Mouse (Mus musculus): ENCODE results near the gene Tnfaip1. TPM values are rescaled to one million over a fixed set of nuclear protein-coding genes. Genes with fewer than 3 reads are reported as not detected.
"Not testable (repeated sequence)": the region's sequence is repeated elsewhere in the genome, so short reads cannot be mapped to it uniquely, and the experiment has no call there.

Tnfaip1 gene
- polyA plus RNA-seq (2012; rRNA removed) = 10.4 and 11.8 TPM in 2 replicates

GRCm38 (mm10) chr11:78536080-78536689, at the start of gene Tnfaip1, which contains the start of gene Ift20:
Gene Tnfaip1, minus strand, starts transcription at chr11:78536332.
Gene Ift20, plus strand, starts transcription at chr11:78536361.
- peak within 1 kb of the TSS; percentile 87 for H3K4me3 ChIP-seq (ENCODE audit: extremely low read depth, insufficient read depth, insufficient read length)
- TF ChIP-seq CTCF (IDR thresholded peaks at IDR 0.05; ENCODE audit: extremely low read depth, insufficient read depth, insufficient read length, insufficient replicate concordance) (no peak), POLR2A (IDR thresholded peaks at IDR 0.05; ENCODE audit: low read depth, low read length) (peak; percentile 69)
- H3K27ac ChIP-seq (ENCODE audit: insufficient read depth, low read length) = peak within 1 kb of the TSS; percentile 84
- peak; percentile 99 for DNase-seq (ENCODE audit: low read depth in 1 of 2, low spot score in 2 of 2)
- whole genome bisulfite sequencing = under 1% methylated on average over 52 of the region's 52 CpGs
- H3K36me3 ChIP-seq (ENCODE audit: control insufficient read depth, insufficient read depth, low read length) = peaks cover 13% of the 10 kb centered on the region
- H3K27me3 ChIP-seq (ENCODE audit: control insufficient read depth, insufficient read depth, low read length) = no peaks in the 10 kb centered on the region
- H3K4me1 ChIP-seq (ENCODE audit: control insufficient read depth, insufficient read depth, insufficient read length) = no peaks in the 10 kb centered on the region; the same call in 1 of the 2 replicates

- WGBS = 80% methylated on average over 6 of the region's 6 CpGs
- Histone ChIP-seq H3K27me3 (ENCODE audit: control insufficient read depth, insufficient read depth, low read length) (no peaks in the 10 kb centered on the region), H3K4me1 (ENCODE audit: control insufficient read depth, insufficient read depth, insufficient read length) (no peaks in the 10 kb centered on the region), H3K27ac (ENCODE audit: insufficient read depth, low read length) (no peak overlapping the region), H3K4me3 (ENCODE audit: extremely low read depth, insufficient read depth, insufficient read length) (no peak overlapping the region), H3K36me3 (ENCODE audit: control insufficient read depth, insufficient read depth, low read length) (peaks cover 14% of the 10 kb centered on the region)
- DNase-seq (ENCODE audit: low read depth in 1 of 2, low spot score in 2 of 2) = no peak
- no peak for TF ChIP-seq POLR2A (IDR thresholded peaks at IDR 0.05; ENCODE audit: low read depth, low read length)
These were observed 46.7 kb upstream of the Tnfaip1 start for GRCm38 (mm10) chr11:78582848-78583247.

GRCm38 (mm10) chr11:78574975-78575374, 38.8 kb upstream of the Tnfaip1 start:
- TF ChIP-seq POLR2A (IDR thresholded peaks at IDR 0.05; ENCODE audit: low read depth, low read length) = no peak
- TF ChIP-seq CTCF (IDR thresholded peaks at IDR 0.05; ENCODE audit: extremely low read depth, insufficient read depth, insufficient read length, insufficient replicate concordance) = no peak
- no peaks in the 10 kb centered on the region for H3K27me3 ChIP-seq (ENCODE audit: control insufficient read depth, insufficient read depth, low read length)
- H3K4me1 ChIP-seq (ENCODE audit: control insufficient read depth, insufficient read depth, insufficient read length) = no peaks in the 10 kb centered on the region
- H3K36me3 ChIP-seq (ENCODE audit: control insufficient read depth, insufficient read depth, low read length) = peaks cover 16% of the 10 kb centered on the region
- no peak for DNase-seq (ENCODE audit: low read depth in 1 of 2, low spot score in 2 of 2)
- no peak overlapping the region for H3K4me3 ChIP-seq (ENCODE audit: extremely low read depth, insufficient read depth, insufficient read length)
- WGBS = 82% methylated on average over 2 of the region's 2 CpGs
- no peak overlapping the region for H3K27ac ChIP-seq (ENCODE audit: insufficient read depth, low read length)

- no peak overlapping the region for H3K27ac ChIP-seq (ENCODE audit: insufficient read depth, low read length)
- H3K27me3 ChIP-seq (ENCODE audit: control insufficient read depth, insufficient read depth, low read length) = no peaks in the 10 kb centered on the region
- no peaks in the 10 kb centered on the region for H3K4me1 ChIP-seq (ENCODE audit: control insufficient read depth, insufficient read depth, insufficient read length)
- no peak for DNase-seq (ENCODE audit: low read depth in 1 of 2, low spot score in 2 of 2)
- H3K36me3 ChIP-seq (ENCODE audit: control insufficient read depth, insufficient read depth, low read length) = peaks cover 16% of the 10 kb centered on the region
- WGBS = 82% methylated on average over 3 of the region's 3 CpGs
- TF ChIP-seq CTCF (IDR thresholded peaks at IDR 0.05; ENCODE audit: extremely low read depth, insufficient read depth, insufficient read length, insufficient replicate concordance) (no peak), POLR2A (IDR thresholded peaks at IDR 0.05; ENCODE audit: low read depth, low read length) (no peak)
- H3K4me3 ChIP-seq (ENCODE audit: extremely low read depth, insufficient read depth, insufficient read length) = no peak overlapping the region
These were observed 38.4 kb upstream of the Tnfaip1 start for GRCm38 (mm10) chr11:78574536-78574935.

- not testable (repeated sequence) for H3K4me3 ChIP-seq (ENCODE audit: extremely low read depth, insufficient read depth, insufficient read length)
- 100% methylated on average over 4 of the region's 4 CpGs for WGBS
These were observed 37.9 kb upstream of the Tnfaip1 start for GRCm38 (mm10) chr11:78574031-78574430.

GRCm38 (mm10) chr11:78571854-78572253, 35.7 kb upstream of the Tnfaip1 start:
- no peak for DNase-seq (ENCODE audit: low read depth in 1 of 2, low spot score in 2 of 2)
- no peak for TF ChIP-seq POLR2A (IDR thresholded peaks at IDR 0.05; ENCODE audit: low read depth, low read length)
- no peak for TF ChIP-seq CTCF (IDR thresholded peaks at IDR 0.05; ENCODE audit: extremely low read depth, insufficient read depth, insufficient read length, insufficient replicate concordance)
- Histone ChIP-seq H3K4me1 (ENCODE audit: control insufficient read depth, insufficient read depth, insufficient read length) (no peaks in the 10 kb centered on the region), H3K27ac (ENCODE audit: insufficient read depth, low read length) (no peak overlapping the region), H3K36me3 (ENCODE audit: control insufficient read depth, insufficient read depth, low read length) (peaks cover 16% of the 10 kb centered on the region), H3K4me3 (ENCODE audit: extremely low read depth, insufficient read depth, insufficient read length) (no peak overlapping the region), H3K27me3 (ENCODE audit: control insufficient read depth, insufficient read depth, low read length) (no peaks in the 10 kb centered on the region)
- 80% methylated on average over 6 of the region's 6 CpGs for WGBS

More at GRCm38 (mm10) chr11:78574031-78574430, 37.9 kb upstream of the Tnfaip1 start:
- not testable (repeated sequence) for DNase-seq (ENCODE audit: low read depth in 1 of 2, low spot score in 2 of 2); H3K27me3 ChIP-seq (ENCODE audit: control insufficient read depth, insufficient read depth, low read length); H3K4me1 ChIP-seq (ENCODE audit: control insufficient read depth, insufficient read depth, insufficient read length); H3K27ac ChIP-seq (ENCODE audit: insufficient read depth, low read length)
- peaks cover 18% of the 10 kb centered on the region for H3K36me3 ChIP-seq (ENCODE audit: control insufficient read depth, insufficient read depth, low read length)

GRCm38 (mm10) chr11:78571441-78571840, 35.3 kb upstream of the Tnfaip1 start:
- H3K27me3 ChIP-seq (ENCODE audit: control insufficient read depth, insufficient read depth, low read length) = no peaks in the 10 kb centered on the region
- TF ChIP-seq POLR2A (IDR thresholded peaks at IDR 0.05; ENCODE audit: low read depth, low read length) (no peak), CTCF (IDR thresholded peaks at IDR 0.05; ENCODE audit: extremely low read depth, insufficient read depth, insufficient read length, insufficient replicate concordance) (no peak)
- H3K4me1 ChIP-seq (ENCODE audit: control insufficient read depth, insufficient read depth, insufficient read length) = no peaks in the 10 kb centered on the region
- WGBS = 96% methylated on average over 8 of the region's 8 CpGs
- no peak overlapping the region for H3K4me3 ChIP-seq (ENCODE audit: extremely low read depth, insufficient read depth, insufficient read length)
- DNase-seq (ENCODE audit: low read depth in 1 of 2, low spot score in 2 of 2) = no peak
- H3K36me3 ChIP-seq (ENCODE audit: control insufficient read depth, insufficient read depth, low read length) = peaks cover 16% of the 10 kb centered on the region
- H3K27ac ChIP-seq (ENCODE audit: insufficient read depth, low read length) = no peak overlapping the region
